Mouse (Mus musculus): ENCODE measurements around the gene Krtap13.
"Not testable (repeated sequence)": the region's sequence is repeated elsewhere in the genome, so short reads cannot be mapped to it uniquely, and the experiment has no call there.

The Krtap13 gene

GRCm38 (mm10) chr16:88751535-88751934 lies at the start of gene Krtap13:
Gene Krtap13, minus strand, starts transcription at chr16:88751635.
- DNase-seq: not testable (repeated sequence)

GRCm38 (mm10) chr16:88786786-88787185 lies 35.4 kb upstream of the Krtap13 start:
- no peak for DNase-seq

GRCm38 (mm10) chr16:88777596-88777995 lies 26.2 kb upstream of the Krtap13 start, which contains the start of gene Gm5965:
Gene Gm5965, plus strand, starts transcription at chr16:88777896.
- no peak for DNase-seq

GRCm38 (mm10) chr16:88774106-88774505 lies 22.7 kb upstream of the Krtap13 start, which contains the start of gene 2310057N15Rik:
Gene 2310057N15Rik, minus strand, starts transcription at chr16:88774206.
- DNase-seq: no peak

- DNase-seq: not testable (repeated sequence)
Measured at GRCm38 (mm10) chr16:88758547-88758946, 7.1 kb upstream of the Krtap13 start, which contains the start of gene 2310034C09Rik. Gene 2310034C09Rik, plus strand, starts transcription at chr16:88758847.

- DNase-seq: no peak
Measured at GRCm38 (mm10) chr16:88747943-88748342, 3.5 kb downstream of the Krtap13 start.

- no peak for DNase-seq
Measured at GRCm38 (mm10) chr16:88744750-88745340, 6.6 kb downstream of the Krtap13 start.

GRCm38 (mm10) chr16:88735391-88735790 lies 16.0 kb downstream of the Krtap13 start:
- no peak for DNase-seq

GRCm38 (mm10) chr16:88728812-88729275 lies 22.6 kb downstream of the Krtap13 start, which contains the start of gene Krtap13-1:
Gene Krtap13-1, plus strand, starts transcription at chr16:88728862.
- DNase-seq: peak; percentile 6

GRCm38 (mm10) chr16:88720031-88720430 lies 31.4 kb downstream of the Krtap13 start:
- DNase-seq: no peak

- no peak for DNase-seq
Measured at GRCm38 (mm10) chr16:88716549-88716948, 34.9 kb downstream of the Krtap13 start.

- DNase-seq: no peak
Measured at GRCm38 (mm10) chr16:88711245-88711644, 40.2 kb downstream of the Krtap13 start.

- no peak for DNase-seq
Measured at GRCm38 (mm10) chr16:88710757-88711156, 40.7 kb downstream of the Krtap13 start.

GRCm38 (mm10) chr16:88707496-88708012 lies 43.9 kb downstream of the Krtap13 start, which contains the start of gene 2310061N02Rik:
Gene 2310061N02Rik, minus strand, starts transcription at chr16:88707962.
- DNase-seq: no peak

GRCm38 (mm10) chr16:88701072-88701864 lies 50.2 kb downstream of the Krtap13 start:
- no peak for DNase-seq
